Mouse (Mus musculus) cerebellum, adult 2 months (tissue): ENCODE results near the gene Nlgn1. TPM values are rescaled to one million over a fixed set of nuclear protein-coding genes. Genes with fewer than 3 reads are reported as not detected.

Experiments
- DNase-seq, 2 experiments: peaks; one replicate each; pipeline ENCODE4 v3.0.0; 2021
- H3K27ac ChIP-seq: fragments of 200-500 bp; 2 replicates; pipeline ENCODE4 v1.5.1; 2012; ENCODE audit warnings: low read length, control low read depth, inconsistent platforms; ENCODE audit not compliant: insufficient read depth
- H3K27me3 ChIP-seq: fragments of 200-500 bp; 2 replicates; pipeline ENCODE4 v1.6.1; 2012; ENCODE audit warnings: inconsistent platforms, mild to moderate bottlenecking, low read length, moderate library complexity; ENCODE audit not compliant: control insufficient read depth, insufficient read depth
- H3K4me1 ChIP-seq: fragments of 200-500 bp; 2 replicates; pipeline ENCODE4 v1.6.1; 2011; ENCODE audit warnings: low read length; ENCODE audit not compliant: control insufficient read depth, insufficient read depth
- H3K4me3 ChIP-seq: fragments of 200-500 bp; replicated peaks from 2 replicates; pipeline ENCODE3; 2011; ENCODE audit warnings: mild to moderate bottlenecking, low read depth, low read length, control low read depth; ENCODE audit not compliant: insufficient read depth
- CTCF ChIP-seq: fragments of 200-500 bp; IDR thresholded peaks from 2 replicates; pipeline ENCODE4 v1.5.1; 2011; ENCODE audit warnings: low read depth, mild to moderate bottlenecking, control low read depth, low read length, moderate library complexity, borderline replicate concordance; ENCODE audit not compliant: insufficient read depth
- POLR2A ChIP-seq: fragments of 200-500 bp; IDR thresholded peaks from 2 replicates; pipeline ENCODE4 v1.6.1; 2011; ENCODE audit warnings: low read length, control low read depth, borderline replicate concordance; ENCODE audit not compliant: insufficient read depth
- WGBS: fragments of 180-500 bp; shearing (Covaris S2); methylation state at CpG from one replicate; pipeline ENCODE4 v1.1.7; 2018; 5-methylcytosine and 5-hydroxymethylcytosine counted together
- polyA plus RNA-seq: library from polyadenylated mRNA; depleted of rRNA; stranded (reverse); fragments of >200 nt; gene quantifications from 2 replicates; pipeline ENCODE4 v1.2.3, GENCODE M21; 2012; rRNA removed

The Nlgn1 gene
- 15.5 and 16.8 TPM in 2 replicates for polyA plus RNA-seq

GRCm38 (mm10) chr3:26332400-26333238, at the start of gene Nlgn1:
Gene Nlgn1, minus strand, starts transcription at chr3:26332460.
- peak within 1 kb of the TSS; percentile 73 for H3K4me3 ChIP-seq
- H3K27ac ChIP-seq, result no peak within 1 kb of the TSS
- TF ChIP-seq POLR2A, result no peak
- TF ChIP-seq CTCF, result no peak
- DNase-seq, result peak in 1 of 2 experiments; percentile 15
- H3K27me3 ChIP-seq, result no peaks in the 10 kb centered on the region
- WGBS, result 3% methylated on average over 14 of the region's 14 CpGs
- no peaks in the 10 kb centered on the region for H3K4me1 ChIP-seq

GRCm38 (mm10) chr3:26378272-26378671, 46.0 kb upstream of the Nlgn1 start:
- Histone ChIP-seq H3K27ac (no peak overlapping the region), H3K4me3 (no peak overlapping the region), H3K4me1 (no peaks in the 10 kb centered on the region), H3K27me3 (no peaks in the 10 kb centered on the region)
- DNase-seq, result no peak
- 85% methylated on average over 2 of the region's 2 CpGs for WGBS
- TF ChIP-seq CTCF (no peak), POLR2A (no peak)

GRCm38 (mm10) chr3:26355082-26355481, 22.8 kb upstream of the Nlgn1 start:
- no peak for TF ChIP-seq CTCF
- TF ChIP-seq POLR2A, result no peak
- Histone ChIP-seq H3K27ac (no peak overlapping the region), H3K4me3 (no peak overlapping the region), H3K4me1 (no peaks in the 10 kb centered on the region), H3K27me3 (no peaks in the 10 kb centered on the region)
- WGBS, result 73% methylated on average over 5 of the region's 5 CpGs
- DNase-seq, result no peak

GRCm38 (mm10) chr3:26354483-26355030, 22.3 kb upstream of the Nlgn1 start:
- Histone ChIP-seq H3K4me3 (no peak overlapping the region), H3K27me3 (no peaks in the 10 kb centered on the region), H3K4me1 (no peaks in the 10 kb centered on the region), H3K27ac (no peak overlapping the region)
- TF ChIP-seq CTCF (peak; percentile 24; the same call in 1 of the 2 replicates), POLR2A (no peak)
- DNase-seq, result peak in 1 of 2 experiments; percentile 12
- 52% methylated on average over 5 of the region's 5 CpGs for WGBS

- no peak for DNase-seq
- H3K4me1 ChIP-seq, result no peaks in the 10 kb centered on the region
- H3K27me3 ChIP-seq, result no peaks in the 10 kb centered on the region
- H3K27ac ChIP-seq, result no peak overlapping the region
- no peak for TF ChIP-seq POLR2A
- TF ChIP-seq CTCF, result no peak
- 31% methylated on average over 2 of the region's 2 CpGs for WGBS
- H3K4me3 ChIP-seq, result no peak overlapping the region
Observed at GRCm38 (mm10) chr3:26337495-26337894, 5.2 kb upstream of the Nlgn1 start.

GRCm38 (mm10) chr3:26333239-26333811, 1.1 kb upstream of the Nlgn1 start:
- Histone ChIP-seq H3K4me3 (peak overlapping the region; percentile 73), H3K27me3 (no peaks in the 10 kb centered on the region), H3K4me1 (no peaks in the 10 kb centered on the region), H3K27ac (no peak overlapping the region)
- 1% methylated on average over 41 of the region's 41 CpGs for WGBS
- peak; percentile 31 to 43 for DNase-seq
- TF ChIP-seq POLR2A, result no peak
- no peak for TF ChIP-seq CTCF

GRCm38 (mm10) chr3:26331177-26332061, 841 bp downstream of the Nlgn1 start:
- WGBS, result under 1% methylated on average over 60 of the region's 60 CpGs
- no peaks in the 10 kb centered on the region for H3K27me3 ChIP-seq
- peak; percentile 30 to 53 for DNase-seq
- H3K4me3 ChIP-seq, result peak overlapping the region; percentile 54
- H3K27ac ChIP-seq, result no peak overlapping the region
- TF ChIP-seq CTCF, result no peak
- no peak for TF ChIP-seq POLR2A
- no peaks in the 10 kb centered on the region for H3K4me1 ChIP-seq
